Mouse (Mus musculus): Measurements from ENCODE around the gene Msi2. TPM values are rescaled to one million over a fixed set of nuclear protein-coding genes. Genes with fewer than 3 reads are reported as not detected.
A peak's percentile ranks its signal among the peaks of the same experiment; 100 is the strongest.

Gene Msi2
- total RNA-seq, 2 experiments from 2014 or later: 205 to 234 TPM

GRCm38 (mm10) chr11:88479498-88479897 lies 238.8 kb downstream of the Msi2 start:
- DNase-seq: no peak

GRCm38 (mm10) chr11:88474889-88475440 lies 243.3 kb downstream of the Msi2 start:
- DNase-seq: peak; percentile 60

GRCm38 (mm10) chr11:88472731-88473130 lies 245.6 kb downstream of the Msi2 start:
- DNase-seq: no peak

DNA sequence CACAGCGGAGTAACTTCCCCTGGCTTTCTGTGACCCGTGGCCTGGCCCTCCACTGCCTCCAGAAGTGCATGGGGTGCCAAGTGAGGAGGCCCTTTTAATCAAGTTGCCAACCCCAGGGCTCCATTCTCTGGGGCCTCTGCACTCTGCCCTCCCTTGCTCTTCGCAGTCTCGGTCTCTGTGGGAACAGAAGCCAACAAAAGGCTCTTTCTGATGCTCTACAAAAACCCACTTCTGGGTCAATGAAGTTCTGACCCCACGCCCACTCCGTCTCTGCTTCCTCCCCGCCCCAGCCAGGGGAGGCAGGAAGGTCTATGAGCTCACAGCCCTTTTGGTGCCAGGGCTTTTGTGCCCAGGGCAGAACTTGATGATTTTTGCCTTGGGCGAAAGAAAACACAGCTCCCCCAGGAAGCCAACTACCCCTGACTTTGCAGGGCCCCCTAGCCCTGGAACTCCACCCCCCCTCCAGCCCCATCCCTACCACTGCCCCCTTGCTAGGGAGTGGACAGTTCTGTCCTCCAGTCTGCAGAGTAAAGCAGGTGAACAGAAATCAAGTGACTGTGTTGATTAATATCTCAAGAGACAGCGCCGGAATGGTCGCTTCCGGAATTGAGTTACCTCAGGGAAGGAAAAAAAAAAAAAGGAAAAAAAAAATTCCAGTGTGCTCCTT lies 246.2 kb downstream of the Msi2 start:
- DNase-seq: peak; percentile 31

DNA sequence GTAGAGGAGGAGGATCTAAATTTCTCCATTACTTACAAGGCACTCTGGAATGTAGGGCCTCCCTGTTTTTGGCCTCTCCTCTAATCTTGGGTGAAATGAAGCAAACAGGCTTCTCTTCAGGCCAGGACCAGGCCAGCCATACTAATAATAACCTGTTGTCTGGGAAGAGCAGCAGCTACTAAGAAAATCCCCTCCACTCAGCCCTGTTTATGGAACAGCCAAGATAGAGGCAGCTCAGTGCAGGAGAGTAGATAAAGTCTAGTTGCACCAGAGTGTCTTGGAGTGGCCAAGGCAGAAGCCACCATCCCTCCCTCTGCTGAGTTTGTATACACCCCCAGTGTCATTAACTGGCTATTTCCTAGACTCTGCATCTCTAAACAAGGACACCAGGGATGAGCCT lies 247.7 kb downstream of the Msi2 start:
- no peak for DNase-seq

- no peak for DNase-seq
Observed at GRCm38 (mm10) chr11:88468996-88469395, 249.3 kb downstream of the Msi2 start.

DNA sequence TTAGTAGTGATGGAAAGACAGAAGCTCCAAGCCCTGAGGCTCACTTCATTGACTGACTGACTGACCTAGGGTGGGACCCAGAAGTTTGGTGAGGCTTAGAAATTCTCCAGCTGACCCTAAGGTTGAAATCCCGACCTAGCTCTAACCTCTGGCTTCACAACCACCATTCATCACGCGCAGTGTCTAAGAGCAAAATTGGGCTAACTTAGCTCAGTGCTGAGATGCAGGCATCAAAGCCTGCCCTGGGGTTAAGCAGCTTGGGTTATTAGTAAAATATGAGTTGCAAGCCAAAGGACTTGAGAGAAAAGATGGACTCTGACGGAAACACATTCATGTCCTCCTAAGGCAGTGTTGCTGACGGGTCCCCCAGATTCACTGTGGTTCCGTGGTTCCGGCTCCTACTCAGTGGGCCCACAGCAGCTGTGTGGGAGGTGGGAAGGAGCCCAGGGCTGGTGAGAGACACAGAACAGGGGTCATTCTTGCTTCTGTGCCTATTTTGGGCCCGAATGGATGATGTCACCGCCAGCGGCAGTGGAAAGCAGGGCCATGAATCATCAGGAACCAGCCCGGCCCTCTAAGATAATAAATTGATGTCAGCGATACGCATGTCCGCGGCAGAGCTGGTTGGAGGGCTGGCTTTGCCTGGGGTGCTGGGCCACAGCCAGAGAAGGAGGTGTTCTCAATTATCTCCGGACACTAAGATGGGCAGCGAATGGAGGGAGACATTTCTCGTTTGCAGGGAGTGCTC lies 250.6 kb downstream of the Msi2 start:
- peak; percentile 83 for DNase-seq

- DNase-seq: no peak
Observed at GRCm38 (mm10) chr11:88463951-88464350, 254.4 kb downstream of the Msi2 start.

DNA sequence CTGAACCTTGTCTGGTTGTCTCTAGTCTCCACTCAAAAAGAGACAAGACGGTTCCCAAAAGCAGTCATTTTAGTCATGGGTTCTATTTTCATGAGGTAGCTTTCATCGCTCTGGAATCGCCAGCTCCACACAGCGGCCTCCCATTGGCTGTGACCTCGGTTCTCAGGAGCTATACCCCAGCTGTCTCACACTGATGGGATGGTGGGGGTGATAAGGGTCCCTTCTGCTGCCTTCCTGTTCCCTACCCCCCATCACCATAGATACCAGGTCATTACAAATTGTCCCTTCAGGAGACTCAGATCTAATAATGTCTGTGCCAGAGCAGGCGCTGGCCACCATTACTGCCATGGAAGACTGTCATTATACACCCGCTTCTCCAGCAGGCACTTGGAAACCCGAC lies 255.5 kb downstream of the Msi2 start:
- DNase-seq: no peak

DNA sequence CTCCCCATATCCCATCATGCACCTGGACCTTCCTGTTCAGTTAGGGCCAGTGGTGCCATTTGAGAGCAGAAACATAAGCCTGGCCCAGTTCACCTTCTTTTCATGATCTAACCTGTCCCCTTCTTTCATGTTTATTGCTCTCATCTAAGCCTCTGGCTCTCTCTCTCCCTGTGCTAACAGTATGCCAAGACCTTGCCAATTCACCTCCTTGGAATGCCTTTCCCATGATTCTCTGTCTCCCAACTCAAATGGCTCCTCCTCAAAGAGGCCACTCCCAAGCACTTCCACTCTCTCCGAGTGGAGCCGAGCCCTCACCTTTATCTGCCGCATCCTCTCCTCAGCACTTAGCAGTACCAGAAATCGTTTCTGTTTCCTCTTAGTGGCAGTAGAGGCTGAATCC lies 256.7 kb downstream of the Msi2 start:
- DNase-seq: no peak

- DNase-seq: peak; percentile 47
Observed at GRCm38 (mm10) chr11:88459946-88460736, 258.2 kb downstream of the Msi2 start.

GRCm38 (mm10) chr11:88457241-88457738 lies 261.0 kb downstream of the Msi2 start:
- DNase-seq: no peak

DNA sequence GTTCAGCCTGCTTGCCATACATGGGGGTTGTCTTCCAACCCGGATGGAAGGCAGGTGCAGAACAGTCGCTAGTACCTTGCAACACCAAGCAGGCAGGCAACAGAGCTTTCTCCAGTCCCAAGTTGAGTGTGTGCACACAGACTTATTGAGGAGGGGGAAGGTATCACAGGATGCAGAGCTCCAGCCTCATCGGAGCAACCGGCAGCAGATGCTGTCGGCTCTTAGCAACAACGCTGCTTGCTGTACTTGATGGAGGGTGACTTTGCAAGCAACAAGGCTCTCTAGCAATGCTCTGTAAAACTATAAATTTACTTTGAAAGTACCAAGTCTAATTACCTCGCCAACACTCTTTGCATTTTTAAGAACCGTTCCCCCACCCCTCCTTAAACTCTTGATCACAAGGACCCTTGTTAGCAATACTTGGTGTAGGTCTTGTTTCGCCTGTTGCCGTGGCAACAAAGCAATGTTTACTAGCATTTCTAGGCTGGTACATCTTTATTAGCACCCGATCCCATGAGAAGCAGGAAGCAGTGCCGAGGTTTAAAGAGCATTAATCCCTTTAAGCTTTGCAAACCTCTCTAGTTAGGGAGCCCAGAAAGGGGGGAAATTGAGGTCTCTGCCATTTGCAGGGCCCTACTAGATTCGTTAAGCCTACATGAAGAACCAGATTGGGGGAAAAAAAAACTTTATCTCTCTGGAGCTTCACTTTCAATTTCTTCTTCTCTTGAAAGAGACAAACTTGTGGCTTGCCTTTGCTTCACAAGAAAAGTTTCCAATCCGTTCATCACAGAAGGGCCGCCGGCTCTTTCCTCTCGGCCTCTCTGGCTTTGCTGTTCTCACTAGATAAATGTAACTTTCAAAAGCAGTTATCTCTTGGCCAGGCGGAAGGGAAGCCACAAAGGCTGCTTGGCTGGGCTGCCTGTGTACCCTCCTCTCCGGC lies 263.2 kb downstream of the Msi2 start:
- DNase-seq: no peak

DNA sequence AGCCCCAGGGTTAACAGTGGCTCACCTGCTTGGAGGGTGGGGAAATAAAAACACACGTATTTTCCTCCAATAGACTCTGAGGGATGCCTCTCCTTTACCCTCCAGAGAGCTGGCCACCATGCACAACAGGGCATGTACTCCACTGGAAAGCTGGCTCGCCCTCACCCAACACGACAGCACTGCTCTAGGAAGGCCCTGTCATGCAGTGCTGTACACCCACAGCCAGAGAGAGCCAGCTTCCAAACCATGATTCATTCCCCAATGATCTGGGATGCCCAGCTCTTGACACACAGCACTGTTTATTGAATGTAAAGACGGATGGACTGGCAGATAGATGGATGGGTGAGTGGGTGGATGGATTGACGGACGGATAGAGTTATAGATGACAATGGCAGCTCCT lies 269.1 kb downstream of the Msi2 start:
- no peak for DNase-seq

GRCm38 (mm10) chr11:88448571-88448970 lies 269.7 kb downstream of the Msi2 start:
- no peak for DNase-seq

DNA sequence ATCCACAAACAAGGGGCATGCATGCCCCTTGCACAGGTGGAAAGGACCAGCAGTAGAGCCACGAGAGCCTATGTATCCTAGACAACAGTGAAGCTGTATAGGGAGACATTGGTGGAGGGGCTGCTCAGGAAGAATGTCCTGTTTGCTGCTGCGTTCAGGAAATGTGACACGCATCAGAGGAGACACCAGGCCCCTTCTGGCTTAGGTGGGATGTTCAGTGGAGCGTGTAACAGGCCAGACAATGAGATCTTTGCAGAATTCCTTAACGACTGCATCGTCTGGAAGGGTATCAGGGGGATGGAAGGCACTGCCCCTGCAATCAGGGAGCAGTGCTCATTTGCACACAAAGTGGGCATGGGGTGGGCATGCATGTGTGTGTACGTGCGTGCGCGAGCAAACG lies 271.0 kb downstream of the Msi2 start:
- no peak for DNase-seq

- no peak for DNase-seq
Observed at GRCm38 (mm10) chr11:88443905-88444304, 274.4 kb downstream of the Msi2 start.

GRCm38 (mm10) chr11:88443291-88443690 lies 275.0 kb downstream of the Msi2 start:
- peak; percentile 38 for DNase-seq

GRCm38 (mm10) chr11:88441871-88442740 lies 276.2 kb downstream of the Msi2 start:
- no peak for DNase-seq

- peak; percentile 46 for DNase-seq
Observed at GRCm38 (mm10) chr11:88438659-88439058, 279.7 kb downstream of the Msi2 start.

DNA sequence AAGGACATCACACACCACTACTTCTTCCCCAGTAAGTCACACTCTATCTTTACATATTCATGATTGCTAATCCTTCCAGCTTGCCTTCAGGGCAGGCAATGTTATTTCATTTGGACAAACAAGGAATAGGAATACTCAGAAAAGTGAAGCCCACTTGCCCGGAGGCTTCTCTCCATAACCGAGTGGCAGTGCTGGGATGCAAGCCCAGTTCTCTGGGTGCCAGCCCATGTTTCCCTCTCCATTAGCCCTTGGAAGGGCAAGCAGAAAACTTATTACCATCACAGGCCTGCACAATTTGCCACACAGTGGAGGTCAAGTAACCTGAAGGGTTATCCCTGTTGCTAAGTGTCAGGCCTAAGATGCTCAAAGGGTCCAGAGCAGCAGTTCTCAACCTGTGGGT lies 281.7 kb downstream of the Msi2 start:
- no peak for DNase-seq

Measured in heart, postnatal 4 days (tissue).